Mouse (Mus musculus): Measurements from ENCODE around the gene Srl. TPM values are rescaled to one million over a fixed set of nuclear protein-coding genes. Genes with fewer than 3 reads are reported as not detected.
"Not testable (repeated sequence)": the region's sequence is repeated elsewhere in the genome, so short reads cannot be mapped to it uniquely, and the experiment has no call there.

Srl gene
- total RNA-seq (2021): 1,000 to 10,000 TPM; 1,069 to 1,171 TPM

- DNase-seq: peak; percentile 100
These were observed at the start of gene Srl for GRCm38 (mm10) chr16:4541501-4542198. Srl (minus strand) TSS chr16:4541816.

GRCm38 (mm10) chr16:4590236-4590635, 48.6 kb upstream of the Srl start:
- no peak for DNase-seq

- DNase-seq: no peak
These were observed 46.0 kb upstream of the Srl start for GRCm38 (mm10) chr16:4587516-4588210.

- DNase-seq: peak; percentile 98
These were observed 45.0 kb upstream of the Srl start for GRCm38 (mm10) chr16:4586531-4587123.

- no peak for DNase-seq
These were observed 44.3 kb upstream of the Srl start for GRCm38 (mm10) chr16:4585642-4586530.

- no peak for DNase-seq
These were observed 42.8 kb upstream of the Srl start for GRCm38 (mm10) chr16:4584438-4584837.

GRCm38 (mm10) chr16:4583807-4584206, 42.2 kb upstream of the Srl start:
- no peak for DNase-seq

- DNase-seq: not testable (repeated sequence)
These were observed 39.6 kb upstream of the Srl start for GRCm38 (mm10) chr16:4581179-4581578.

GRCm38 (mm10) chr16:4578630-4579029, 37.0 kb upstream of the Srl start:
- no peak for DNase-seq

GRCm38 (mm10) chr16:4576873-4577272, 35.3 kb upstream of the Srl start:
- no peak for DNase-seq

- DNase-seq: no peak
These were observed 34.4 kb upstream of the Srl start for GRCm38 (mm10) chr16:4576038-4576437.

- DNase-seq: peak; percentile 17
These were observed 29.1 kb upstream of the Srl start for GRCm38 (mm10) chr16:4570737-4571136.

GRCm38 (mm10) chr16:4567912-4568311, 26.3 kb upstream of the Srl start:
- DNase-seq: peak; percentile 93

- peak; percentile 77 for DNase-seq
These were observed 18.7 kb upstream of the Srl start for GRCm38 (mm10) chr16:4560145-4560952.

- peak; percentile 85 for DNase-seq
These were observed 18.1 kb upstream of the Srl start, which contains the start of gene Tfap4 for GRCm38 (mm10) chr16:4559715-4560144. Tfap4 (minus strand) TSS chr16:4559854.

GRCm38 (mm10) chr16:4558980-4559631, 17.5 kb upstream of the Srl start:
- DNase-seq: peak; percentile 68

GRCm38 (mm10) chr16:4558384-4558979, 16.9 kb upstream of the Srl start:
- DNase-seq: peak; percentile 89

- DNase-seq: peak; percentile 63
These were observed 16.3 kb upstream of the Srl start for GRCm38 (mm10) chr16:4557949-4558348.

- no peak for DNase-seq
These were observed 15.5 kb upstream of the Srl start for GRCm38 (mm10) chr16:4557085-4557484.

- DNase-seq: no peak
These were observed 13.9 kb upstream of the Srl start for GRCm38 (mm10) chr16:4555555-4555954.
